Mouse (Mus musculus) thymus, adult 2 months (tissue): ENCODE measurements at regions not wholly inside any gene's neighbourhood (a gene's known extent, or its start where the extent isn't known, plus 50 kb on each side); places are given as distances from the start of the nearest gene placed in this dataset.

Source experiments
- CTCF ChIP-seq: fragments of 200-500 bp; IDR thresholded peaks from 2 replicates; pipeline ENCODE4 v1.5.1; 2012; ENCODE audit warnings: mild to moderate bottlenecking, control low read depth, low read length, moderate library complexity, borderline replicate concordance; ENCODE audit not compliant: control insufficient read depth, poor library complexity, insufficient read depth; ENCODE audit errors: extremely low read depth
- POLR2A ChIP-seq: fragments of 200-500 bp; IDR thresholded peaks from 2 replicates; pipeline ENCODE4 v1.6.1; 2012; ENCODE audit warnings: mild to moderate bottlenecking, low read length, control low read depth, moderate library complexity; ENCODE audit not compliant: control insufficient read depth, poor library complexity, insufficient read depth; ENCODE audit errors: extremely low read depth

DNA sequence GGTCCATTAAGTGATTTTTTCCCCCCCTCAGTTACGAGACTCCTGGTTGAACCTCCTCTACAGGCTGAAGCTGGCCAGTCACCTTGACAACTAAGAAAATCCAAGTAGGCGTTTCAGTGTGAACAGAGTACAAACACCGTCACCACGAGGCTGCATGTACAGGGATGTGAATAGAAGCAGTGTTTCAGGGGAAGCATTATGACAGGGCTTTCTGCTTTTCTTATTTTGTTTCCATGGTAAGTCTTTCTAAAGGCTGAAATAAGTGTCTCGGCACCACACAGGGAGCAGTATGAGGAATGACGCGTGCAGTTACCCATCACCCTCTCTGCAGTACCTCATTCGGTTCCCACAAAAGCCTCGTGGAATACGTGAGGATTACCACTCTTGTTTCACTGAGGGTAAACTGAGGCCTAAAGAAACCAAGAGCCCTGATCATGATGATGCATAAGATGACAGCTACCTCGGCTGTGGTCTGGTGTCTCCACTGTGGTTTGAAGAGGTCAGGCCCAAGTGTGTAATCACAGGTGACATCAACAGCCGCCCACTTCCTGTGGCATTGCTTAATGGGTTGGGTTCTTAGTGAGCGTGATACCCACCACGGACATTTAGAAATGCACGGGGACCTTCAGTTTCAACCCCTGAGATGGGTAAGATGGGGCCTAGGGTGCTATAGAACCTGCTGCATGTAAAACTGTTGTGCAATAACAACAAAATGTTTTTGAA lies 230.5 kb downstream of the Foxo1 start:
- no peak for TF ChIP-seq CTCF
- no peak for TF ChIP-seq POLR2A
